Mouse (Mus musculus) thymus, postnatal 36 days (tissue): ENCODE measurements around the gene Mcfd2.
A peak's percentile ranks its signal among the peaks of the same experiment; 100 is the strongest.

Experiments used
- DNase-seq, 2 experiments: peaks; one replicate each; pipeline ENCODE4 v3.0.0; 2022; ENCODE audit warnings: mixed read lengths in 2 of 2

The Mcfd2 gene

GRCm38 (mm10) chr17:87287197-87287777, 21.6 kb upstream of the Mcfd2 start:
- peak; percentile 44 to 51 for DNase-seq

GRCm38 (mm10) chr17:87286481-87287143, 20.9 kb upstream of the Mcfd2 start:
- peak; percentile 26 to 32 for DNase-seq

GRCm38 (mm10) chr17:87285731-87286465, 20.2 kb upstream of the Mcfd2 start:
- peak in 1 of 2 experiments; percentile 23 for DNase-seq

- peak in 1 of 2 experiments; percentile 17 for DNase-seq
Measured at GRCm38 (mm10) chr17:87284482-87285040, 18.8 kb upstream of the Mcfd2 start.

GRCm38 (mm10) chr17:87283755-87284481, 18.2 kb upstream of the Mcfd2 start:
- DNase-seq, result peak; percentile 56 to 65

GRCm38 (mm10) chr17:87283055-87283754, 17.5 kb upstream of the Mcfd2 start:
- DNase-seq, result peak in 1 of 2 experiments; percentile 74

GRCm38 (mm10) chr17:87282706-87283053, 16.9 kb upstream of the Mcfd2 start, which contains the start of gene Ttc7:
Gene Ttc7, plus strand, starts transcription at chr17:87282886.
- peak; percentile 99 for DNase-seq

- DNase-seq, result peak; percentile 89 to 90
Measured at GRCm38 (mm10) chr17:87282007-87282705, 16.4 kb upstream of the Mcfd2 start.

GRCm38 (mm10) chr17:87275363-87276341, 9.9 kb upstream of the Mcfd2 start:
- DNase-seq, result no peak

GRCm38 (mm10) chr17:87269454-87269853, 3.7 kb upstream of the Mcfd2 start:
- no peak for DNase-seq

- DNase-seq, result no peak
Measured at GRCm38 (mm10) chr17:87264927-87265791, 576 bp downstream of the Mcfd2 start.

- no peak for DNase-seq
Measured at GRCm38 (mm10) chr17:87264054-87264830, 1.5 kb downstream of the Mcfd2 start.

GRCm38 (mm10) chr17:87263401-87263800, 2.3 kb downstream of the Mcfd2 start:
- DNase-seq, result no peak

GRCm38 (mm10) chr17:87255672-87256071, 10.1 kb downstream of the Mcfd2 start:
- DNase-seq, result no peak

- DNase-seq, result peak; percentile 21 to 56
Measured at GRCm38 (mm10) chr17:87254384-87254783, 11.4 kb downstream of the Mcfd2 start.

GRCm38 (mm10) chr17:87246103-87246502, 19.6 kb downstream of the Mcfd2 start:
- no peak for DNase-seq

- no peak for DNase-seq
Measured at GRCm38 (mm10) chr17:87237826-87238225, 27.9 kb downstream of the Mcfd2 start.
